Mouse (Mus musculus) B cell, adult 2 months (primary cell): ENCODE measurements around the gene Oas2.
A peak's percentile ranks its signal among the peaks of the same experiment; 100 is the strongest.

Experiments
- DNase-seq, 2 experiments: peaks; one replicate each; pipeline ENCODE4 v3.0.0; 2022

Oas2 gene

DNA sequence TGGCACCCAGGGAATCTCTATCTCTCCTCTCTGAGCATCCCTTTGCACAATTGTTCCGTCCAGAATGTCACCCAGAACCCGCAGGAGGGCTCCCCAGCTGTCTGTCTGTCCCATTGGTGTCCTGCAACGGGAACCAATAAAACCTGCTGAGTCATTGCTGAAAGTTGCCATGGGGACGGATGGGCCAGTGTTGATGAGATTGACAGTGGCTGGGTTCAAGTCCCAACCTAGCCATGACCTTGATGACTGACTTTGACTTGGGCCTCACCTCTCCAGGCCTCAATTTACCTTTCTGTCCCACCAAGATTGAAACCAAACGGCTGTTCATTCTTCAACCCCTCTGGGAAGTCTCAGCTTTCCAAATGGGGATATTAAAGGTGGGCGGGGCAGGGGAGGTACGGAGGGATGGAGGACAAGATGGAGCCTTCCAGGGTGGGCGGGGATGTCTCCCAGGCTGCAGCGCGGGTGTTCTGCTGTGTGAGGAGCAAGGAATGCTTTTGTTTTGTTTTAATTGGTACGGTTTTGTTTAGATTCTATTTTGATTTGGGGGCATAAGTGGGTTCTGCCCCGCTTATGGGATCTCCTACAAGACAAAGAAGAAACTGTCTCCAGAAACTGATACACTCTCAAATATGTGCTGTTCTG, 23.7 kb downstream of the Oas2 start:
- DNase-seq: no peak

GRCm38 (mm10) chr5:120721005-120721404, 28.6 kb downstream of the Oas2 start:
- DNase-seq: no peak

DNA sequence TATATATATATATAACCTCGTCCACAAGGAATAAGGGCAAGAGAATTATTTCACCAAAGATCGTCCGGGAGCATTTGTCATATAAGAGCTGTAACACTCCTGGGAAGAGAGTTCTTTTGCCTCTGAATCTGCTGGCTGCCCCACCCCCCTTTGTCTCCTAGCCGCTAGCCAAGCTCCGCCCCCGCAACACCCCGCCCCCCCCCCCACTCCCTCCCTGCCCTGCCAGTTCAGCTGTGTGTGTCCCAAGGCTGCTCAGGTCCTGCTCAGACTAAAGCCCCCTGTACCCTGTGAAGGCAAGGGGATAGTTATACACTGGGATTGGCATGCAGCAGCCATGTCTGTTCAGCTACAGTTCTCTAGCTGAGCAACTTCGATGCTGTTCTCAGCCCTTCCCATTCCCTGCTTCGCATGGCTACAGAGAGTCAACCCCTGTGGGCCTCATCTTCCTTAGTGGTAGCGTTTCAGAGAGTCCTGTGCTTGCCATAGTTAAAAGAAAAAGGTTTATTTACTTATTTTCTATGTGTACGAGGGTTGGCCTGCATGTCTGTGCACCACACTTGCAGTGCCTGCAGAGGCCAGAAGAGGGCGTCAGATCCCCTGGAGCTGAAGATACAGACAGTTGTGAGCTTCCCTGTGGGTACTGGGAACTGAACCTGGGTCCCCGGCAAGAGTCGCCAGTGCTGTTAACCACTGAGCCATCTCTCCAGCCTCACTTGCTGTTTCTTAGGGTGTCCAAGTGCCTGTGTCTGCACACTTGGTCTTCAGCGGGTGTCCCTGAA, 30.9 kb downstream of the Oas2 start:
- no peak for DNase-seq

- DNase-seq: no peak
These were observed 32.5 kb downstream of the Oas2 start for GRCm38 (mm10) chr5:120717136-120717535.

DNA sequence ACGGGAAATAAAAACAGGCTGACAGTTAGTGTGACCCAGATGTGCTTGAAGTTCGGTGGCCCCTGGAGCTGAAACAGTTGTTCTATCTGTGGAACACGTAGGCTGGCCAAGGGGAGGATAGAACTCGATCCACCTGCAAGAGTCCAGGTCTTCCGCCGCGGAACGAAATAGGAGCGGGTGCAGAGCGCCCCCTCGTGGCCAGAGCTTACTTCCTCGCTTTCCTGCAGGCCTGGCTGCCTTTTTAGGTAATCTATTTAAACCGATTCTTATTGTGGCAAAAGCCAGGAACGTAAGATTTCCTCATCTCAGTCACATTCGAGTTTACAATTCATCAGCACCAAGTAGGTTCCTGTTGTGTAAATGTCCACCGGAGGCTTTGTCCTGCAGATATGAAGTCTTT, 35.3 kb downstream of the Oas2 start:
- peak; percentile 95 for DNase-seq

DNA sequence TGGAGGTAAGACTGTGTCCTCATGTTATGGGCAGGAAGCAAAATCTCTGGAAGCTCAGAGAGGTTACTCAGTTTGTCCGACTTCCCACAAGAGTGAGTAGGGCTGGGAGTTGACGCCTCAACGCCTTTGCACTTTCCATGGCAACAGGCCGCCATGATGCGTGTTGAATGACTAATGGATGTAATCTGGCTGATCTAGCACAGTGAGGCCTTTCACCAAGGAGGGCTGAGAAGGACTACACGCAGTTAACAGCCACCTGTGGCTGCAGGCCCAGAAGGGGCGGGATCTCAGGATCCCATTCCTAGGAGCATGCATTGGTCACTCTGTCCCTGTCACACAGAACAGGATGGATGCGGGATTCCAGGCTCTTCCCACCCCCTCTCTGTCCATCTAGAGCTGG, 36.9 kb downstream of the Oas2 start:
- DNase-seq: no peak

GRCm38 (mm10) chr5:120711827-120712226, 37.8 kb downstream of the Oas2 start, which contains the start of gene Dtx1:
TSS of gene Dtx1 (minus strand) at chr5:120711927.
- DNase-seq: no peak

DNA sequence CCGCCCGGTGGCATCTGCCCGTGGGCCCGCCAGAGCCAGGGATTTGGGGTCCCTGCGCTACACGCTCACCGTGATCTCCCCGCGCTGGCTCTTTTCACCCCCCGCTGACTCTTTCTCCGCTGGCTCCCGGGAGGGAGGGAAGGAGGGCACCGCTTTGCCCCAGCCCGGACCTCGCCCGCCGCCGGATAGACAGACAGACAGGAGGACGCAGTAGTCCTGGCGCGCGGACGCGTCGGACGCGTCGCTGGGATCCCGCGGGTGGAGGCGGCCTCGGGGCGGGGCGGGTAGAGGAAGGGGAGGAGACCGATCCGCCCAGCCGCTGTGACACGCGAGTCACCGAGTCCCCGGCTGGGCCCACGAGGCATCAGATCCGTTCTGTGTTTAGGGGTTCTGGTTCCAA, 38.2 kb downstream of the Oas2 start:
- DNase-seq: peak; percentile 88

GRCm38 (mm10) chr5:120710826-120711248, 38.8 kb downstream of the Oas2 start:
- DNase-seq: no peak

- DNase-seq: peak; percentile 30 to 42
These were observed 39.4 kb downstream of the Oas2 start for GRCm38 (mm10) chr5:120710161-120710825.

DNA sequence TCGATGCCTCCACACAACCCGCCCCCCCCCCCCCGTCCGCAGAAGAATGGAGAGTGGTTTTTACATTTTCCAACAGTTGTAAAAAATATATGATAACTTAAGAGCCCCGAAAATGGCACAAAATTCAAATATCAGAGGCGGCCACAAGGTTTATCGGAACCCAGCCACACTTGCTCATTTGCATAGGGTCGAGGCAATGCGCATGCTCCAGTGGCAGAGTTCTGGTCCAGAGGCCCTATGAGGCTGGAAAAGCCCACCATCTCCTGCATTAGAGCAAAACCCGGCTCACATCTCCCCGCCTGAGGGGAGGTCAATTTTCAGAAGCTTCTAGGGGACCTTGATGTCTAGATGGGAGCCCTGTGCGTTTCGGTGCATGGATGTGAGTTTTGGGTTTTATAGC, 42.7 kb downstream of the Oas2 start:
- DNase-seq: peak; percentile 71 to 75

- DNase-seq: peak; percentile 74 to 79
These were observed 43.1 kb downstream of the Oas2 start for GRCm38 (mm10) chr5:120706541-120706940.

GRCm38 (mm10) chr5:120704421-120704820, 45.2 kb downstream of the Oas2 start:
- peak; percentile 55 to 59 for DNase-seq

DNA sequence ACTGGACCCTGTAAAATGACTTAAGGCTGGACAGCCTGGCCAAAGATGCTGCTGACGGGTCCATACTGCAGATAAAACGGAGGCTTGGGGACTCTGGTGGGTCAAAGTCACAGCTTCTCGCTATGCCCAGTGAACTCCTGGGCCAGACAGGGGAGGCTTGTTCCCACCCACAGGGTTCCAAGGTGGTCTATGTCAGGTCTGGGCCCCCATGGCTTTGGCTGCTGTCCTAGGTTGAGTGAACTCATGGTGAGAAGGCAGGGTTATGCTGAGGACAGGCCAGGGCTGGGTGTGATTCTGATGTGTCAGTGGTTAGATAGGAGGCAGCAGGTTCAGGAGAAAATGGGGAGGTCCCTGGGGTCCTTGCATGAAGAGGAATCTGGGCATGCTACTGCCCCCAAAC, 46.0 kb downstream of the Oas2 start:
- no peak for DNase-seq

DNA sequence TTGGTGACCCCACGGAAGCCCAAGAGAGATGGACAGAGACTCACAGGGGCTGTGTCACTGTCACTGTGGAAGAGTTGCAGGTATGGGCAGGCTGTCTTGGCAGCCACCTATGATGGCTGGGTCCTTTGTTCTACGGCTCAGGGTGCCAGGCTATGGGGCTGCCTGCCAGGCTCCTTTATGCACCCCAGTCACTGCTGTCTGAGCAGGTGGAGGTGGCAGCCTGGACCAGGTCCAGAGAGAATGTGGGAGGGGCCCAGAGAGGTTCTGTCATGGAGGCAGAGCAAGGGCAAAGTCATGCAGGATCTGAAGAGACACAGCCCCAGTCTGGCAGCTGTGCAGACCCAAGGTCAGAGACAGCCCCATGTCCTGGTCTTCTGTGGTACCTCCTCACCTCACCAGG, 46.7 kb downstream of the Oas2 start:
- no peak for DNase-seq

DNA sequence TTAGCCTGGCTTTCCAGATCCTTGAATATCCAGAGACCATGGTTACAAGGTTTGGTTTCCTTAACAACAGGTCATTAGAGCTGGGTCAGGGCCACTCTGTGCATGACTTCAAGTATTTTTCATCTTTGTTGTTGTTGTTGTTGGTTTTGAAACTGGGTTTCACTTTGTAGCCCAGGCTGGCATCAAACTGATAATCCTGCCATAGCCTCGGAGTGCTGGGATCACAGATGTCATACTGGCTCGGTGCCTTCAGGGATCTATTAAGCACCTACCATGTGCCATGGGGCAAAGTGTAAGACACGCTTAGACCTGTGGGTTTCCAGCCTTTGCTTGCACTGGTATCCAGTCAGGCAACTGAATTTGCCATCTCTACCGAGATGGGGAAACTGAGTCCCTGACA, 47.2 kb downstream of the Oas2 start:
- no peak for DNase-seq

GRCm38 (mm10) chr5:120700996-120701790, 48.5 kb downstream of the Oas2 start:
- DNase-seq: no peak

- no peak for DNase-seq
These were observed 50.8 kb downstream of the Oas2 start for GRCm38 (mm10) chr5:120698801-120699391.

DNA sequence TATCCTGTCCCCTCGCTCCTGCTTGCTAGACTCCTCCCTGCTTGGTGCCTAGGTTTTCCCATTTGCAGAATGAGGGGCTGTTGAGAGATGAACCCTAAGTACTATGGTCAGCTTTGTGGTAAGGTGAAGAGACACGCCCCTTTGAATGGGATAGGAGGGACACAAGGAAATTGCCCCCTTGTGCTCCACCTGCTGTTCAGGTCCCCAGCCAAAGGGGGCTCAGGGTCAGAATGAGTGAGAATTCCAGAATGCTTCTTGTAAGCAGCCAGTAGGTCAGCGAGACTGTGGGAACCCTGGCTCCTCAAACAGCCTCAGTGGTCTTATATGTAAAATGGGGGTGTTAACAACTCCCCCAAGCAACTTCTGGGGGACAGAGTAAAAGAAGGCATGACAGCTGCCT, 51.5 kb downstream of the Oas2 start:
- no peak for DNase-seq

DNA sequence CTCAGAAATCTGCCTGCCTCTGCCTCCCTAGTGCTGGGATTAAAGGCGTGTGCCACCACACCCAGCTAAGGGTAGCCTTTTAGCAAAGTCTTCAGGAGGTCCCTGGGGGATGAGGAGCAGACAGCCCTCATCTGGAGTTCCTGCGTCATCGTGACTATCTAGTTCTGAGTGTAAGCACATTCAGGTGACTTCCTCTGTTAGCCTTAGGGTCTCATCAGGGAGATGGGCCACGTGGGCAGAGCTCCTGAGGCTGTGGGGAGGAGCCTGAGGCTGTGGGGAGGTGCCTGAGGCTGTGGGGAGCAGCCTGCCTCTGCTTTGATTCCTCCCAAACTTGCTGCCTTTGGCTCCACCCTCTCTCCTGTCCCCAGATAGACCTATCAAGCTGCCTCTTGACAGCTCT, 52.8 kb downstream of the Oas2 start:
- peak; percentile 83 to 88 for DNase-seq

DNA sequence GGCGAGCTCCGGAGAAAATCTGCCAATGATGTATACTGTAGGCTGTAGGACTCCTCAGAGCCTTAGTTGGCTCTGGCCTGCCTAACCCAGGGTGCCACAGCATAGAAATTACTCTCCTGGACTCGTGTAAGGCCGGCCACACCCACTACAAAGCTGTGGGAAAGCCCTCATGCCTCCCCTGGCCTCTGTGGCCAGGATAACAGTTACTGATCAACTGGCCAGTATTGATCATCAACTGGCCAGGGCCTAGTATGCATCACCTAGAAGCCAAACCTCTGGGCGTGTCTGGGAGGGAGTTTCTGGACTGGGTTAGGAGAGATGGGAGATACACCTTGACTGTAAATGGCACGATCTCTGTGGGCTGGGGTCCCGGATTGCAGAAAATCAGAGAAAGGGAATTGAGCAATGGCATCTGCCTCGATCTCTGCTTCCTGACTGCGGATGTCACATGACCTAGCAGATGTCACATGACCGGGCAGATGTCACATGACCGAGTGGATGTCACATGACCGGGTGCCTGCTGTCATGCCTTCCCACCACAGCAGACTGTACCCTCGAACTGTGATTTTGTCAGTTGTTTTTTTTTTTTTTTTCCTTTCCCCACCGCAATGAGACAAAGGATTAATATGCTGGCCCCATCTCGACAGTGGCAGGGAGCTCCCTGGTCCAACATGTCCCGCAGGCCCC, 53.5 kb downstream of the Oas2 start:
- DNase-seq: peak; percentile 63 to 70

- no peak for DNase-seq
These were observed 55.0 kb downstream of the Oas2 start for GRCm38 (mm10) chr5:120694695-120695074.
